In the genomic region with DNA sequence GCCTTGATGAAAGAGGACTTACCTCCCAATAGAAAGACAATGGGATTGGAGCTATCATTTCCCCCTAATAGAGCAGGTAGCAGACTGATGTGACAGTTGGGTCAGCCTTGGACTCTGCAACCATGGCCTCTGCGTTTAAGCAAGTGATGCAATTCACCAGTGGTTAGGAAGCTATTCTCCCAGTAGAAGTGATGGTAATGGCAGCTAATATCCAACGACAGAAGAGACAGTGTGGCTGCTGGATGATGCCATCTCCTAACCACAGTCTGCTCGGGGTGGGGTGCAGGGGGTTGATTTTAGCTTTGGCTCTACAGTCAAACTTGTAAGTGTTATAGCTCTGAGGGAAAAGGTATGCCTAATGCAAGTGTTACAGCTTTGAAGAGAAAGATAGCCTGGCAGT, we compare ENCODE assay signal across 19 mouse cellular contexts. TPM values are rescaled to one million over a fixed set of nuclear protein-coding genes. Genes with fewer than 3 reads are reported as not detected.
DNase-seq lines count a peak whose midpoint lies in the region; ATAC-seq and TF ChIP-seq lines count a peak whose summit lies in the region.
"Had no signal": no experiment of that assay in that cellular context is flagged by ENCODE, and none has a peak within 500 bp of the region (broad histone marks: within the 10 kb centered on the region; RNA-seq: fewer than 3 reads in every experiment).

No protein-coding gene starts in this region.

- WGBS in intestine, embryonic 14.5 days, result 81% methylated on average over 3 of the region's 3 CpGs
- WGBS in intestine, postnatal 0 days, result 82% methylated on average over 3 of the region's 3 CpGs

- no peaks in the 10 kb centered on the region for H3K27me3 ChIP-seq in intestine, embryonic 14.5 days (replicated peaks; ENCODE audit: control insufficient read depth, insufficient read depth, low read length)
- no peaks in the 10 kb centered on the region for H3K27me3 ChIP-seq in intestine, postnatal 0 days (replicated peaks; ENCODE audit: control insufficient read depth, insufficient read depth, low read length)

- H3K9ac ChIP-seq in intestine, embryonic 14.5 days (ENCODE audit: low read length), result no peak overlapping the region
- H3K9ac ChIP-seq in intestine, postnatal 0 days (ENCODE audit: low read depth, low read length), result no peak overlapping the region

- no peaks in the 10 kb centered on the region for H3K36me3 ChIP-seq in intestine, embryonic 14.5 days (ENCODE audit: control insufficient read depth, insufficient read depth, low read length)
- no peaks in the 10 kb centered on the region for H3K36me3 ChIP-seq in intestine, postnatal 0 days (ENCODE audit: control insufficient read depth, insufficient read depth)
- H3K36me3 ChIP-seq: G1E had no signal

- no peak overlapping the region for H3K27ac ChIP-seq in intestine, embryonic 14.5 days (ENCODE audit: low read depth)
- no peak overlapping the region for H3K27ac ChIP-seq in intestine, postnatal 0 days (ENCODE audit: low read depth, low read length)

- TF ChIP-seq CTCF in intestine, postnatal 0 days (IDR thresholded peaks at IDR 0.05; ENCODE audit: low read depth), result no peak

- peaks cover 11% of the 10 kb centered on the region for H3K4me1 ChIP-seq in intestine, embryonic 14.5 days (replicated peaks; ENCODE audit: control insufficient read depth, insufficient read depth, low read length)
- no peaks in the 10 kb centered on the region for H3K4me1 ChIP-seq in intestine, postnatal 0 days (replicated peaks; ENCODE audit: control insufficient read depth, insufficient read depth, low read length)

- DNase-seq in heart, adult 11 months, result peak; percentile 77
- DNase-seq in heart, adult 9 months (ENCODE audit: low spot score in 2 of 2), result no peak
- DNase-seq in intestine, embryonic 14.5 days (ENCODE audit: low spot score), result peak; percentile 25
- DNase-seq in gastrocnemius, postnatal 25 days, result no peak
- no peak for DNase-seq in cerebellum, postnatal 14 days
- DNase-seq: adrenal gland, adult 2 months; adrenal gland, adult 8-10 months; B cell, adult 2 months; cerebellum, adult 11 months; cerebellum, adult 11-12 months had no signal

- no peaks in the 10 kb centered on the region for H3K9me3 ChIP-seq in intestine, embryonic 14.5 days (ENCODE audit: control insufficient read depth, low read length)
- no peaks in the 10 kb centered on the region for H3K9me3 ChIP-seq in intestine, postnatal 0 days (ENCODE audit: control insufficient read depth)
- H3K9me3 ChIP-seq: G1E had no signal

- no peak for ATAC-seq in intestine, embryonic 14.5 days (replicated peaks; ENCODE audit: low FRiP score, low TSS enrichment, low read depth)
- no peak for ATAC-seq in intestine, postnatal 0 days
- ATAC-seq in granulocyte monocyte progenitor cell, adult 5-6 weeks (replicated peaks; ENCODE audit: poor library complexity, severe bottlenecking), result peak; percentile 87
- ATAC-seq in megakaryocyte progenitor cell, adult 5-6 weeks (replicated peaks; ENCODE audit: poor library complexity), result peak; percentile 68
- ATAC-seq: activated CD4-positive, CD25-positive, alpha-beta regulatory T cell, adult 4 months; CD4-positive, CD25-positive, alpha-beta regulatory T cell, adult 4 months; Patski had no signal

- no peak overlapping the region for H3K4me3 ChIP-seq in intestine, embryonic 14.5 days (ENCODE audit: low read depth, low read length)
- H3K4me3 ChIP-seq in intestine, postnatal 0 days (ENCODE audit: low read depth, low read length), result no peak overlapping the region

- no peak overlapping the region for H3K4me2 ChIP-seq in intestine, embryonic 14.5 days (ENCODE audit: low read length)
- H3K4me2 ChIP-seq in intestine, postnatal 0 days (replicated peaks; ENCODE audit: low read depth), result no peak overlapping the region

RNA-seq across cellular contexts. Expression of gene Fam174b, which starts 18.3 kb away (rescaled TPM):
- polyA plus RNA-seq in intestine, embryonic 14.5 days (2014; fragmentation: Nextera tagmentation; extraction: Ambion mirVana), result 27.2 and 30.0 TPM in 2 replicates
- polyA plus RNA-seq in intestine, postnatal 0 days (2015; fragmentation: Nextera tagmentation; extraction: Ambion mirVana), result 11.6 and 13.6 TPM in 2 replicates
- 3.0 and 5.8 TPM in 2 replicates for total RNA-seq in granulocyte monocyte progenitor cell, adult 5-6 weeks (2014; fragmentation: Nextera tagmentation)
- 3.9 and 6.6 TPM in 2 replicates for total RNA-seq in granulocyte monocyte progenitor cell, adult 5-6 weeks (2017)
- 3.0 and 3.3 TPM in 2 replicates for total RNA-seq in megakaryocyte progenitor cell, adult 5-6 weeks (2015)
- total RNA-seq in megakaryocyte progenitor cell, adult 5-6 weeks (2017), result 6.0 and 6.7 TPM in 2 replicates
- 1 to 10 TPM; 2.4 to 3.3 TPM for total RNA-seq in gastrocnemius, postnatal 25 days (2021)
- total RNA-seq: CH12.LX had no signal
- polyA plus RNA-seq: C2C12 had no signal

Comparison
In these comparisons a context has a peak if more than half of its experiments do, and no peak if none do; other contexts are left out.
1. DNase-seq: peak in heart, adult 11 months (single experiment) and intestine, embryonic 14.5 days (single experiment); none in heart, adult 9 months (0 of 2), gastrocnemius, postnatal 25 days (single experiment) and cerebellum, postnatal 14 days (0 of 2).
2. ATAC-seq: peak in granulocyte monocyte progenitor cell, adult 5-6 weeks (single experiment) and megakaryocyte progenitor cell, adult 5-6 weeks (single experiment); none in intestine, embryonic 14.5 days (single experiment) and intestine, postnatal 0 days (single experiment).